18 mouse cellular contexts compared by ENCODE assay signal in genomic region chr8:46962630-46963427, GRCm38 (mm10). TPM values are rescaled to one million over a fixed set of nuclear protein-coding genes. Genes with fewer than 3 reads are reported as not detected.
DNase-seq lines count a peak whose midpoint lies in the region; ATAC-seq and TF ChIP-seq lines count a peak whose summit lies in the region.
"Had no signal": no experiment of that assay in that cellular context is flagged by ENCODE, and none has a peak within 500 bp of the region (broad histone marks: within the 10 kb centered on the region; RNA-seq: fewer than 3 reads in every experiment).

No protein-coding gene starts in this region.

- 0 out of 2 replicates have a peak, but pooled peaks have one; percentile 22 for TF ChIP-seq CTCF in E14TG2a.4 (conservative IDR thresholded peaks at IDR 0.05; ENCODE audit: low read length)
- peak; percentile 23 for TF ChIP-seq CTCF in cortical plate, adult 2 months (IDR thresholded peaks at IDR 0.05; ENCODE audit: extremely low read depth, insufficient read depth, low read length)

- peak; percentile 96 for ATAC-seq in frontal cortex, adult (ENCODE audit: low TSS enrichment)

- H3K27ac ChIP-seq in cortical plate, adult 2 months (ENCODE audit: insufficient read depth, low read length) = no peak overlapping the region
- H3K27ac ChIP-seq: embryonic facial prominence, embryonic 12.5 days; heart, embryonic 10.5 days; liver, embryonic 15.5 days; macrophage had no signal

- intact Hi-C loops in left cerebral cortex, postnatal 14 days (cut with DNase I) = no loop called here
- intact Hi-C loops in left cerebral cortex, postnatal 4 days (cut with DNase I) = no loop called here

- no peak for DNase-seq in frontal cortex, postnatal 25 days (ENCODE audit: low spot score in 2 of 2)
- peak; percentile 27 to 68 for DNase-seq in left cerebral cortex, postnatal 14 days (ENCODE audit: low spot score in 2 of 2)
- no peak for DNase-seq in left cerebral cortex, postnatal 4 days
- DNase-seq in spleen, adult 18-20 months = no peak
- DNase-seq in yolk sac, embryonic 10.5 days (ENCODE audit: low spot score) = no peak
- DNase-seq: cerebellum, postnatal 14 days; gastrocnemius, postnatal 14 days; kidney, adult 11 months; right cerebral cortex, postnatal 25 days had no signal

- H3K9me3 ChIP-seq in E14TG2a.4 (ENCODE audit: low read length) = no peaks in the 10 kb centered on the region
- H3K9me3 ChIP-seq: embryonic facial prominence, embryonic 12.5 days; heart, embryonic 10.5 days; liver, embryonic 15.5 days had no signal

- peaks cover 15% of the 10 kb centered on the region for H3K27me3 ChIP-seq in E14TG2a.4 (ENCODE audit: insufficient read depth, low read length)
- H3K27me3 ChIP-seq: embryonic facial prominence, embryonic 12.5 days; liver, embryonic 15.5 days had no signal

- H3K4me1 ChIP-seq in E14TG2a.4 (replicated peaks; ENCODE audit: low read depth, low read length) = peaks cover 24% of the 10 kb centered on the region
- H3K4me1 ChIP-seq in cortical plate, adult 2 months (ENCODE audit: control insufficient read depth, insufficient read depth, low read length) = peaks cover 2% of the 10 kb centered on the region
- H3K4me1 ChIP-seq: liver, embryonic 15.5 days had no signal

- H3K36me3 ChIP-seq in E14TG2a.4 (ENCODE audit: insufficient read depth, low read length) = no peaks in the 10 kb centered on the region
- H3K36me3 ChIP-seq: embryonic facial prominence, embryonic 12.5 days; heart, embryonic 10.5 days; liver, embryonic 15.5 days had no signal

- H3K4me3 ChIP-seq in E14TG2a.4 (replicated peaks; ENCODE audit: low read length) = peak overlapping the region; percentile 65
- no peak overlapping the region for H3K4me3 ChIP-seq in cortical plate, adult 2 months (ENCODE audit: insufficient read depth, low read length)
- H3K4me3 ChIP-seq: embryonic facial prominence, embryonic 12.5 days; heart, embryonic 10.5 days; liver, embryonic 15.5 days had no signal

- TF ChIP-seq POLR2A in cortical plate, adult 2 months (IDR thresholded peaks at IDR 0.05; ENCODE audit: extremely low read depth, insufficient read depth, low read length) = no peak

RNA-seq across cellular contexts. Expression of gene Enpp6, which starts 23.9 kb away (rescaled TPM):
- 10 to 100 TPM; 12.1 to 16.3 TPM for total RNA-seq in left cerebral cortex, postnatal 14 days (2021)
- total RNA-seq in left cerebral cortex, postnatal 4 days (2021) = 1 to 10 TPM; 1.8 to 2.5 TPM
- polyA plus RNA-seq in cortical plate, adult 2 months (2012; rRNA removed) = 8.8 and 14.4 TPM in 2 replicates
- total RNA-seq: hematopoietic stem cell, adult 5-6 weeks had no signal
- polyA plus RNA-seq: C2C12 had no signal

Comparison
In these comparisons a context has a peak if more than half of its experiments do, and no peak if none do; other contexts are left out.
1. DNase-seq: peak in left cerebral cortex, postnatal 14 days (2 of 2); none in frontal cortex, postnatal 25 days (0 of 2), left cerebral cortex, postnatal 4 days (single experiment), spleen, adult 18-20 months (0 of 2) and yolk sac, embryonic 10.5 days (single experiment).